Mouse (Mus musculus): ENCODE measurements around the gene Fam243. TPM values are rescaled to one million over a fixed set of nuclear protein-coding genes. Genes with fewer than 3 reads are reported as not detected.

The Fam243 gene
- 0.01 and 0.02 TPM in 2 replicates for polyA plus RNA-seq (2012; rRNA removed)

DNA sequence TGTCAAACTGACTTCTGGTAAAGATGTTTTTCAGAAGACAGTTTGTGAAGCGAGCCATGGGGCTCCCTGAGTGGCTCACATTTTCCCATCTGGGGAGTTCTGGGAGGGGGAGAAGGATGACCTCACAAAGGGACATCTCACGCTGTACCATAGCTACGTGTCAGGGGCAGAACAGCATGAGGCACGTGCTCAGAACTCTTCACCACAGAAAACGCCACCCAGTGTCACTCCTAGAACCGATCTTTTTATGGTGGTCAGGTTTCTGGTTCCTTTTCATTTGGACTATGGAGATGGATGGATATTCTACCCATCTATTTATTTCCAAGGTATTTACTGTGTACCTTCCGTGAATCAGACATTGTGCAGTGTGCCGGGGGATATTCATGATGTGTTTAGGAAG is at the start of gene Fam243:
Gene Fam243 (minus strand): TSS at position 101 of the 400 bp plus-strand sequence.

DNA sequence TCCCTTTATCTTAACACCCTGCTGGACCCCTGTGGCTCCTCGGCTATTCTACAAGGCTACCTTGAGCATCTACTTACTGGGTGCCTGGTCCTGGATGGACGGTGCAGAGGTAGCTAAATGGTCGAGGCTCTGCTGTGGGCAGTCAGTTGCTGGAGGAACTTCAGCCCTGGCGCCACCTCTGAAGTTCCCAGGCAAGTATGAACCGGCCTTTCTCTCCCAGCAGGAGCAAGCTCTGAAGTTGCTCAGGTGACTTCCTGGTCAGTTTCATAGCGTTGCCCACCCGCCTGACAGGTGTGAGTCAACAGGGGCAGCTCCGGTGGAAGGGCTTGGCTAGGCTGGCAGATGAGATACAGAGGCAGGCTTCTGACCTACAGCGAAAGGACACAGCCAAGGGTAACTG is 38.0 kb upstream of the Fam243 start, which contains the start of gene Kcne1:
Gene Kcne1 (minus strand): TSS at position 240 of the 400 bp plus-strand sequence.

DNA sequence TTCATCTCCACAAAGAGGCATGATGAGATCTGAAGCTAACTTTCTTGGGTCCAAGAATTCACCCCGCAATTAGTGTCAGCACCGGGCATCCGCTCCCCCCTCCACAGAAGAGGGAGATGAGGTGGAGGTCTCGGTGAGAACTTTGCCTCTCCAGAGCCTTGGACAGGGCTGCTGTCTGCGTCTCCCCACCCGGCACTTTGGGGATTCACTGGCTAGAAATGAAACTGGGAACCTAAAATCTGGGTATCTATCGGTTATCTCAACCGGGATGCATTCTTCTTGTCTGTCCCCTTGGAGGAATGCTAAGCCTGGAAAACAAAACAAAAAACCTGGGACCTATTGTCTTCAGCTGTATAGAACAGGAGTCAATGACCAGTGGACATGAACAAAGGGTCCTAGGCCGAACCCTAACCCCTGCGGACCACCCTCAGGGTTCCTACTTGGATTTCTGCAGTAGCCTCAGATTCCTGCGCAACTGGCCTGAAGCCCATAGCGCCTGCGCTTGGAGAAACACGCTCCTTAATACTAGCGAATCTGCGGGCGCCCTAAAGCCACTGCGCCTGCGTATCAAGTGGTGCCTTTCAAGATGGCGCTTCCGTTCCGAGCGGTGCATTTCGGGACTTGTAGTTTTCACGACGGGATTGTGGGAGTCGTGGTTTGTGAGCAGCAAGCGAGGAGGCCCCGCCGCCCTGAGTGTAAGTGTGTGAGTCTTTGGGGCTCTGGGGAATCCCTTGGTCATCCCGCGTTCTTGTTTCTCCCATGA is 20.4 kb downstream of the Fam243 start, which contains the start of gene Smim11:
Gene Smim11 (plus strand): TSS at position 638 of the 763 bp plus-strand sequence.

DNA sequence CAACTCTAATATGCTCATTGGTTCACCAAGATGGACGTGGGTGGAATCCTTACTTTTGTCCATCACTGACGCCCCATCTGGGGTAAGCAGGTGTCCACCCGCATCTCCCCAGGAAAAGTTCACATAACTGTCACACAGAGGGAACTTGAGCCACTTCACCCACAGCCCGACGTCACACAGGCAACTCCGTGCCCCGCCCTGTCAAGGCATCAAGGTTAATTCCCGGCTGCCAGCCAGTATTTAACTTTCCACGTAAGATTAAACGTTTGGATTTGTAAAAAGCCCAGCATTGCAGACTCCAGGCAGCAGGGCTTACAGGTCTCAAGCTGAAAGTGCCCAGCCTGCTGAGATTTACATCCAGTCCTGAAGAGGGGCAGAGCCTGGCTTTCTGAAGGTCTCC is 29.1 kb downstream of the Fam243 start, which contains the start of gene Kcne2:
Gene Kcne2 (plus strand): TSS at position 289 of the 400 bp plus-strand sequence.

Other genes starting within 250 kb of the Fam243 start
- gene Kcne2, start 29.1 kb downstream of the Fam243 start, polyA plus RNA-seq (2012; rRNA removed) = not detected in 2 replicates
- gene Smim11, start 20.2 kb downstream of the Fam243 start, polyA plus RNA-seq (2012; rRNA removed) = 20.3 and 21.0 TPM in 2 replicates
- gene Kcne1, start 38.0 kb upstream of the Fam243 start, polyA plus RNA-seq (2012; rRNA removed) = not detected in 2 replicates
- gene Rcan1, start 149.4 kb upstream of the Fam243 start, polyA plus RNA-seq (2012; rRNA removed) = 7.1 and 7.7 TPM in 2 replicates
- 0.32 and 0.49 TPM in 2 replicates for gene Clic6, start 164.3 kb upstream of the Fam243 start, polyA plus RNA-seq (2012; rRNA removed)